Mouse (Mus musculus): Measurements from ENCODE around the gene Jup.

DNA sequence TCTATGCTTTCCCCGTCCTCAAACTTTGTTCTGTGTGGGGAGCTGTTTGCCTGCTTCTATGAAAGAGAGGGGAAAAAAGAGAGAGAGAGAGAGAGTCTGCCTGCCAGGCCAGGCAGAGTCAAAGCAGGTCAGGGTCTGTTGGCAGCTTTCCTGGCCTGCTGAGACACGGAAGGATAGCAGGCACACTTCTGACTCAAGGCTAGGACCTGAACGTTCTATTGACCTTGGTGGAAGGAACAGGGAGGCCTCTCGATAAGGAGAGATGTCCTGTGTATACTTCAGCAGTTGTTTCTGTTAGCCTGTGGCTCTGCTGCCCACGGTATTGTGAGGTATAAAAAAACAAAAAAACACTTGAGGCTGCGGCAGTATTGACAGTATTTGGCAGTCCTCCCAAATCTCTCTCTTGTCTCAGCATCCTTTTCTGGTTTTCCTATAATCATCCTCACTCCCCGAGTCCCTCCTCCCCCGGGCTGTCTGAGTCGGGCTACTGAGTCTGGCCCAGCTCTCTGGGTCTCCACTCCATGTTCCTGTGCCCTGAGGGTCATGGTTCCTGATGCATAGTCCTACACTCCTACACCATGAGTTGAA is 31.1 kb upstream of the Jup start:
- TF ChIP-seq CTCF (IDR thresholded peaks at IDR 0.05; ENCODE audit: low read depth, low read length) (no peak), GATA1 (IDR thresholded peaks at IDR 0.05; ENCODE audit: borderline replicate concordance, low read length) (no peak)

All from G1E (cell line).